Mouse (Mus musculus) myocyte (in vitro differentiated cells): ENCODE data around the gene Polr2c. TPM values are rescaled to one million over a fixed set of nuclear protein-coding genes. Genes with fewer than 3 reads are reported as not detected.

Experiments used
- H3K27me3 ChIP-seq: one replicate; pipeline ENCODE4 v1.6.1; 2011; ENCODE audit not compliant: control insufficient read depth, insufficient read depth, insufficient read length
- H3K36me3 ChIP-seq: one replicate; pipeline ENCODE4 v1.6.1; 2011; ENCODE audit not compliant: control insufficient read depth, insufficient read depth
- H3K4me2 ChIP-seq: one replicate; pipeline ENCODE4 v1.6.1; 2011; ENCODE audit warnings: low read depth, control low read depth
- H3K4me3 ChIP-seq: one replicate; pipeline ENCODE4 v1.5.1; 2011; ENCODE audit warnings: mild to moderate bottlenecking, control low read depth, moderate library complexity
- H3K79me2 ChIP-seq: one replicate; pipeline ENCODE4 v1.6.1; 2011; ENCODE audit not compliant: control insufficient read depth, insufficient read depth
- H3ac ChIP-seq: one replicate; pipeline ENCODE4 v1.6.1; 2011; ENCODE audit not compliant: control insufficient read depth, insufficient read length
- CEBPB ChIP-seq: IDR thresholded peaks from 2 replicates; pipeline ENCODE4 v1.6.1; 2011; ENCODE audit warnings: mild to moderate bottlenecking, moderate library complexity; ENCODE audit not compliant: poor library complexity, insufficient read depth, severe bottlenecking
- E2F4 ChIP-seq: IDR thresholded peaks from one replicate; pipeline ENCODE4 v1.6.1; 2011; ENCODE audit warnings: mild to moderate bottlenecking, control low read depth, moderate library complexity; ENCODE audit not compliant: insufficient read depth
- MAX ChIP-seq: IDR thresholded peaks from one replicate; pipeline ENCODE4 v1.6.1; 2011; ENCODE audit warnings: low read depth, mild to moderate bottlenecking, control low read depth
- MYOD1 ChIP-seq, 3 experiments: IDR thresholded peaks; one replicate each; pipeline ENCODE4 v1.6.1; 2011; ENCODE audit warnings: control low read depth in 2 of 3, low read depth in 2 of 3, mild to moderate bottlenecking in 2 of 3, moderate library complexity in 1 of 3; ENCODE audit not compliant: insufficient read length in 2 of 3, control insufficient read depth in 1 of 3
- MYOG ChIP-seq, 3 experiments: IDR thresholded peaks; one replicate each; pipeline ENCODE4 v1.6.1; 2011; ENCODE audit warnings: control low read depth in 2 of 3, low read depth in 2 of 3, mild to moderate bottlenecking in 2 of 3; ENCODE audit not compliant: insufficient read length in 2 of 3, control insufficient read depth in 1 of 3, insufficient read depth in 1 of 3
- POLR2A ChIP-seq: IDR thresholded peaks from one replicate; pipeline ENCODE4 v1.6.1; 2011; ENCODE audit warnings: low read depth, mild to moderate bottlenecking, control low read depth, moderate library complexity; ENCODE audit not compliant: insufficient read length
- POLR2AphosphoS2 ChIP-seq: IDR thresholded peaks from one replicate; pipeline ENCODE4 v1.6.1; 2011; ENCODE audit warnings: low read depth, control low read depth; ENCODE audit not compliant: insufficient read length
- REST ChIP-seq: IDR thresholded peaks from one replicate; pipeline ENCODE4 v1.6.1; 2011; ENCODE audit warnings: mild to moderate bottlenecking, control low read depth, moderate library complexity; ENCODE audit not compliant: insufficient read depth, insufficient read length
- SRF ChIP-seq: IDR thresholded peaks from one replicate; pipeline ENCODE4 v1.6.1; 2011; ENCODE audit warnings: low read depth; ENCODE audit not compliant: control insufficient read depth, insufficient read length
- TCF12 ChIP-seq: IDR thresholded peaks from one replicate; pipeline ENCODE4 v1.6.1; 2011; ENCODE audit warnings: mild to moderate bottlenecking, control low read depth; ENCODE audit not compliant: poor library complexity, insufficient read depth, severe bottlenecking
- TCF3 ChIP-seq: IDR thresholded peaks from one replicate; pipeline ENCODE4 v1.6.1; 2011; ENCODE audit warnings: low read depth, control low read depth; ENCODE audit not compliant: insufficient read length
- USF1 ChIP-seq: IDR thresholded peaks from one replicate; pipeline ENCODE4 v1.6.1; 2011; ENCODE audit warnings: low read depth, mild to moderate bottlenecking, control low read depth, moderate library complexity
- polyA plus RNA-seq: library from polyadenylated mRNA; unstranded; fragments of >200 nt; fragmentation: generic; extraction: Trizol; gene quantifications from one replicate; pipeline ENCODE4 v1.2.1, GENCODE M21; 2012; ENCODE audit warnings: missing spikeins

Polr2c gene
- polyA plus RNA-seq, result 102 TPM

DNA sequence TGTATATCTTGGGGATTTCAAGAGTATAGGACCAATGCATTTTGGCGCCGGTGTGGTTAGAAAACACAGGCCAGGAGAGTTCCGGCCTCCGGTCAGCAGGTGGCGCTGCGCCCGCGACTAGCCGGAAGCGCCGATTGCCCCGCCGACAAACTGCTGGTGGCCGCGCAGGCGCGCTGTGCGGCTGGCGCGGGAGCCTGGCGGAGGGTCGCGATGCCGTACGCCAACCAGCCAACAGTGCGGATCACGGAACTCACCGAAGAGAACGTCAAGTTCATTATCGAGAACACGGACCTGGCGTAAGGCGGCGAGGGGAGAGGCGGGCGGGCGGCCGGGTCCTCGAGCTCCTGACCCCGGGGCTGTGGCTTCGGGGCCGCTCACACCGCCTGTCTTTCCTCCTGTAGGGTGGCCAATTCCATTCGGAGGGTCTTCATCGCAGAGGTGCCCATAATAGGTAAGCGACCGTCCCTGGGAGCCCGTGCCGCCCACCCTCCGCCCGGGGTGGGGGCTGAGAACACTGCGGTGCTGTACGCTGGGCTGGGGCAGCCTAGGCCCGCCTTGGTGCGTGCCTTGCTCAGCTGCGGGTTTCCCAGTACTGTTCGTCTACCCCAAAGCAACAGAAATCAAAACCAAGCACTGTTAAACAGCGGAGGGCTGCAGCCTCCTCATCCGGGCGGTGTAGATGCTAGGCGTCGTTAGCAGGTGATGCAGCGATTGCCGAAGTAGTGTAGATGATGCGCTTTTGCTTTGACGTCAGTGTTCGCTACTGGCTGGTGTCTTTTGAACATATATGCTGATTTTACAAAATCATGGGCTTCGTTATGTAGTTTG is at the start of gene Polr2c:
Gene Polr2c, plus strand, starts transcription at position 105 of the 828 bp plus-strand sequence.
- peaks cover 19% of the 10 kb centered on the region for H3K79me2 ChIP-seq
- H3K36me3 ChIP-seq, result peaks cover 3% of the 10 kb centered on the region
- TF ChIP-seq E2F4 (no peak), REST (no peak), SRF (no peak), POLR2AphosphoS2 (peak; percentile 82), POLR2A (peak; percentile 85), MAX (no peak)
- H3K27me3 ChIP-seq, result no peaks in the 10 kb centered on the region
- H3K4me2 ChIP-seq, result peak within 1 kb of the TSS; percentile 95
- peak within 1 kb of the TSS; percentile 51 for H3K4me3 ChIP-seq
- H3ac ChIP-seq, result peak within 1 kb of the TSS; percentile 68

DNA sequence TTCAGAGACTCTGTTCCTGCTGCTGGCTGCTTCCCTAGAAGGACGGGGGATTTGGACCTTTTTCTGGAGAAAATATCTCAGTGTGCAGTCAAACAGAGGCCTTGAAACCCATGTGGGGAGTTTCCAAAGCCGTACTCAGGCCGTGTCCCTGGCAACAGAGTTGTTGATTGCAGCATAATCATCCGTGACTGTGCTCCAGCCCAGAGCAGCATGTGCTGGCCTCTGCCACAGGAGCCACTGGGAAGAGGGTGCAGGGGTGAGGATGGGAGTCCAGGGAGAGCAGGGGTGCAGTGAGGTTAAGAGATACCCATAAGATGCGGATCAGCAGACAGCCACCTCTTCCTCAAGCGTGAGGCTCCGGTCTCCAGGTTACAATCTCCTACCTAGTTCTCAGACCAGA is 49.7 kb upstream of the Polr2c start:
- Histone ChIP-seq H3ac (no peak overlapping the region), H3K79me2 (no peaks in the 10 kb centered on the region), H3K36me3 (no peaks in the 10 kb centered on the region), H3K4me3 (no peak overlapping the region), H3K27me3 (no peaks in the 10 kb centered on the region), H3K4me2 (no peak overlapping the region)
- TF ChIP-seq POLR2AphosphoS2 (no peak), POLR2A (no peak), CEBPB (no peak), E2F4 (no peak), TCF3 (no peak), SRF (no peak), MYOD1 (IDR thresholded peaks at IDR 0.05; ENCODE audit: control insufficient read depth in 1 of 3, insufficient read length in 2 of 3, low read depth in 2 of 3) (no peak), MAX (no peak), TCF12 (no peak), USF1 (no peak)

DNA sequence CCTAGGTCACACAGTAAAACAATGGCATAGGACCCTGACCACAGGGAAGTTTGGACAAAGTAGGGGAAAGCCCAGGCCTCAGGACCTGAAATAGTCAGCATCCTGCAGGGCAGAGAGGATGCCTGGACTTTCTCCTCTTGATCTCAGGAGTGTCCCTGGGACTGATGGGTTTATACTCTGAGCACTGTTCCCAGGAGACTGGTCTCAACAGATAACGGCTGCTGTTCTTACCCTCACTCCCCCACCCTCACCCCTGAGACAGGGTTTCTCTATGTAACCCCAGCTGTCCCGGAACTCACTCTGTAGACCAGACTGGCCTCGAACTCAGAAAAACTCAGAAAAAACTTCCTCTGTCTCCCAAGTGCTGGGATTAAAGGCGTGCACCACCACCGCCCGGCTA is 48.9 kb upstream of the Polr2c start:
- Histone ChIP-seq H3K36me3 (no peaks in the 10 kb centered on the region), H3K4me2 (no peak overlapping the region), H3K4me3 (no peak overlapping the region), H3ac (no peak overlapping the region), H3K27me3 (no peaks in the 10 kb centered on the region), H3K79me2 (no peaks in the 10 kb centered on the region)
- TF ChIP-seq MYOG (IDR thresholded peaks at IDR 0.05; ENCODE audit: control insufficient read depth in 1 of 3, insufficient read depth in 1 of 3, insufficient read length in 2 of 3, low read depth in 2 of 3), result no peak
- no peak for TF ChIP-seq TCF12
- TF ChIP-seq E2F4, result no peak
- no peak for TF ChIP-seq POLR2A
- TF ChIP-seq CEBPB, result no peak
- no peak for TF ChIP-seq MYOD1 (IDR thresholded peaks at IDR 0.05; ENCODE audit: control insufficient read depth in 1 of 3, insufficient read length in 2 of 3, low read depth in 2 of 3)
- TF ChIP-seq POLR2AphosphoS2, result no peak
- TF ChIP-seq SRF, result no peak
- TF ChIP-seq TCF3, result no peak

- Histone ChIP-seq H3K79me2 (no peaks in the 10 kb centered on the region), H3K36me3 (no peaks in the 10 kb centered on the region), H3K4me3 (no peak within 1 kb of the TSS), H3ac (no peak within 1 kb of the TSS), H3K4me2 (no peak within 1 kb of the TSS), H3K27me3 (no peaks in the 10 kb centered on the region)
- TF ChIP-seq MYOG (IDR thresholded peaks at IDR 0.05; ENCODE audit: control insufficient read depth in 1 of 3, insufficient read depth in 1 of 3, insufficient read length in 2 of 3, low read depth in 2 of 3) (no peak), POLR2A (no peak), MAX (no peak), POLR2AphosphoS2 (no peak), CEBPB (no peak), E2F4 (no peak), TCF12 (no peak), USF1 (no peak), REST (no peak), TCF3 (no peak), MYOD1 (IDR thresholded peaks at IDR 0.05; ENCODE audit: control insufficient read depth in 1 of 3, insufficient read length in 2 of 3, low read depth in 2 of 3) (no peak), SRF (no peak)
These were observed 47.1 kb upstream of the Polr2c start, which contains the start of gene Ccl17 for GRCm38 (mm10) chr8:94810153-94810552. Gene Ccl17, plus strand, starts transcription at chr8:94810453.

DNA sequence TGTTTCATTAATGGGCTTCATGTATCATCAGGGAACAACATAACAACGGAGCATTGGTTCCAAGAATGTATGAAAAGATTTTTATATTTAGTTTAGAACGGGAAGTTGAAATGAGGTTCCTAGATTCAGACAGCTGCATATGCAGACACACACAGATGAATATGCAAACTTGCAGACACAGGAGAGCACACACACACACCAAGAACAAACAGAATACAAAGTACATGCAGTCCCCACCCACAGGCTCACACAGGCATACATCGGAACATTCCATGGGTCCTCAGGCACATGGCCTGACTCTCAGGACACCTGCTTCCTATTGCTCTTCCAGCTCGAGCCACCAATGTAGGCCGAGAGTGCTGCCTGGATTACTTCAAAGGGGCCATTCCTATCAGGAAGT is 46.4 kb upstream of the Polr2c start:
- Histone ChIP-seq H3K4me3 (no peak overlapping the region), H3K27me3 (no peaks in the 10 kb centered on the region), H3K36me3 (no peaks in the 10 kb centered on the region), H3K4me2 (no peak overlapping the region), H3ac (no peak overlapping the region), H3K79me2 (no peaks in the 10 kb centered on the region)
- no peak for TF ChIP-seq CEBPB
- no peak for TF ChIP-seq E2F4
- TF ChIP-seq POLR2A, result no peak
- TF ChIP-seq POLR2AphosphoS2, result no peak
- no peak for TF ChIP-seq TCF12
- TF ChIP-seq SRF, result no peak
